In genomic region chr19:44135072-44135959, GRCm38 (mm10) we compare ENCODE assay signal across 8 mouse cellular contexts. TPM values are rescaled to one million over a fixed set of nuclear protein-coding genes. Genes with fewer than 3 reads are reported as not detected.
DNase-seq lines count a peak whose midpoint lies in the region; ATAC-seq and TF ChIP-seq lines count a peak whose summit lies in the region.

Gene Cwf19l1 (minus strand): TSS chr19:44135876.

- ATAC-seq in embryonic facial prominence, embryonic 14.5 days (ENCODE audit: low read depth): peak; percentile 91
- peak; percentile 90 for ATAC-seq in limb, embryonic 13.5 days (ENCODE audit: low FRiP score, low read depth)
- ATAC-seq in midbrain, embryonic 16.5 days: peak; percentile 92

- no peak for TF ChIP-seq CTCF in heart, adult 2 months (IDR thresholded peaks at IDR 0.05)

- peaks cover 33% of the 10 kb centered on the region for H3K36me3 ChIP-seq in embryonic facial prominence, embryonic 14.5 days (ENCODE audit: control insufficient read depth, insufficient read depth, low read length)
- peaks cover 3% of the 10 kb centered on the region; the same call in 1 of the 2 replicates for H3K36me3 ChIP-seq in heart, adult 2 months (ENCODE audit: control insufficient read depth, insufficient read depth, low read length)
- H3K36me3 ChIP-seq in limb, embryonic 13.5 days: peaks cover 40% of the 10 kb centered on the region
- peaks cover 19% of the 10 kb centered on the region for H3K36me3 ChIP-seq in midbrain, embryonic 16.5 days (ENCODE audit: control insufficient read depth, insufficient read depth, low read length)

- under 1% methylated on average over 45 of the region's 45 CpGs for WGBS in embryonic facial prominence, embryonic 14.5 days
- under 1% methylated on average over 45 of the region's 45 CpGs for WGBS in heart, adult 2 months
- under 1% methylated on average over 45 of the region's 45 CpGs for WGBS in limb, embryonic 13.5 days
- under 1% methylated on average over 43 of the region's 45 CpGs for WGBS in midbrain, embryonic 16.5 days

- intact Hi-C loops in heart, adult 2 months (cut with DNase I): loop anchor here (2.0 kb wide), 1 partner anchor 29 kb away; the partner anchor contains the start of gene Chuk

- DNase-seq in 3T3-L1 (ENCODE audit: low read depth, low spot score): peak; percentile 94
- DNase-seq in adrenal gland, postnatal 4 days (ENCODE audit: low spot score in 2 of 2): peak; percentile 69 to 70
- DNase-seq in embryonic facial prominence, embryonic 14.5 days (ENCODE audit: low spot score): peak; percentile 96
- DNase-seq in heart, adult 2 months: peak; percentile 88
- DNase-seq in kidney, adult 8-10 months: peak; percentile 83 to 87
- peak; percentile 81 to 93 for DNase-seq in spleen, postnatal 10 days (ENCODE audit: low spot score in 2 of 2)

- H3K4me2 ChIP-seq in embryonic facial prominence, embryonic 14.5 days (ENCODE audit: low read depth, low read length): peak within 1 kb of the TSS; percentile 83
- H3K4me2 ChIP-seq in limb, embryonic 13.5 days (replicated peaks): peak within 1 kb of the TSS; percentile 81
- peak within 1 kb of the TSS; percentile 75 for H3K4me2 ChIP-seq in midbrain, embryonic 16.5 days (ENCODE audit: low read length)

- H3K27ac ChIP-seq in embryonic facial prominence, embryonic 14.5 days (replicated peaks; ENCODE audit: low read depth, low read length): peak within 1 kb of the TSS; percentile 94
- peak within 1 kb of the TSS; percentile 85 for H3K27ac ChIP-seq in heart, adult 2 months
- H3K27ac ChIP-seq in limb, embryonic 13.5 days: peak within 1 kb of the TSS; percentile 87
- H3K27ac ChIP-seq in midbrain, embryonic 16.5 days (ENCODE audit: low read length): peak within 1 kb of the TSS; percentile 95

- H3K79me2 ChIP-seq in heart, adult 2 months (replicated peaks; ENCODE audit: control insufficient read depth, insufficient read depth, low read length): no peaks in the 10 kb centered on the region; the same call in 1 of the 2 replicates

- TF ChIP-seq POLR2A in heart, adult 2 months (IDR thresholded peaks at IDR 0.05; ENCODE audit: insufficient read depth, low read depth, low read length): peak; percentile 64

- no peaks in the 10 kb centered on the region for H3K9me3 ChIP-seq in embryonic facial prominence, embryonic 14.5 days (ENCODE audit: control insufficient read depth, low read length)
- peaks cover 5% of the 10 kb centered on the region; the same call in 1 of the 2 replicates for H3K9me3 ChIP-seq in limb, embryonic 13.5 days
- no peaks in the 10 kb centered on the region for H3K9me3 ChIP-seq in midbrain, embryonic 16.5 days (replicated peaks; ENCODE audit: control insufficient read depth, low read length, poor library complexity, severe bottlenecking)

- H3K27me3 ChIP-seq in embryonic facial prominence, embryonic 14.5 days (replicated peaks; ENCODE audit: control insufficient read depth, insufficient read depth, low read length): no peaks in the 10 kb centered on the region
- no peaks in the 10 kb centered on the region for H3K27me3 ChIP-seq in heart, adult 2 months (ENCODE audit: control insufficient read depth, insufficient read depth, low read length)
- H3K27me3 ChIP-seq in limb, embryonic 13.5 days: no peaks in the 10 kb centered on the region
- H3K27me3 ChIP-seq in midbrain, embryonic 16.5 days (ENCODE audit: control insufficient read depth, insufficient read depth, low read depth, low read length): no peaks in the 10 kb centered on the region

- peaks cover 6% of the 10 kb centered on the region; the same call in 1 of the 2 replicates for H3K4me1 ChIP-seq in embryonic facial prominence, embryonic 14.5 days (ENCODE audit: control insufficient read depth, insufficient read depth, low read length)
- no peaks in the 10 kb centered on the region for H3K4me1 ChIP-seq in heart, adult 2 months (ENCODE audit: control insufficient read depth, insufficient read depth, low read length)
- peaks cover 8% of the 10 kb centered on the region for H3K4me1 ChIP-seq in limb, embryonic 13.5 days
- H3K4me1 ChIP-seq in midbrain, embryonic 16.5 days (ENCODE audit: control insufficient read depth, insufficient read depth, low read length): peaks cover 13% of the 10 kb centered on the region

- peak within 1 kb of the TSS; percentile 86 for H3K9ac ChIP-seq in embryonic facial prominence, embryonic 14.5 days (ENCODE audit: low read depth, low read length)
- peak within 1 kb of the TSS; percentile 75 for H3K9ac ChIP-seq in heart, adult 2 months (ENCODE audit: low read depth, low read length)
- peak within 1 kb of the TSS; percentile 81 for H3K9ac ChIP-seq in limb, embryonic 13.5 days
- peak within 1 kb of the TSS; percentile 85 for H3K9ac ChIP-seq in midbrain, embryonic 16.5 days (ENCODE audit: low read depth, low read length)

- peak within 1 kb of the TSS; percentile 77 for H3K4me3 ChIP-seq in embryonic facial prominence, embryonic 14.5 days (ENCODE audit: low read depth, low read length)
- peak within 1 kb of the TSS; percentile 76 for H3K4me3 ChIP-seq in heart, adult 2 months
- peak within 1 kb of the TSS; percentile 80 for H3K4me3 ChIP-seq in limb, embryonic 13.5 days
- H3K4me3 ChIP-seq in midbrain, embryonic 16.5 days (ENCODE audit: low read depth, low read length): peak within 1 kb of the TSS; percentile 84

- TF ChIP-seq EP300 in heart, adult 2 months (IDR thresholded peaks at IDR 0.05; ENCODE audit: insufficient read depth, low read depth, low read length): no peak

RNA-seq across cellular contexts. Expression of gene Cwf19l1, which starts in this region (rescaled TPM):
- total RNA-seq in adrenal gland, postnatal 4 days (2021): 10 to 100 TPM; 33.9 to 34.4 TPM
- polyA plus RNA-seq in embryonic facial prominence, embryonic 14.5 days (2014; fragmentation: Nextera tagmentation; extraction: Ambion mirVana): 23.0 and 29.5 TPM in 2 replicates
- total RNA-seq in heart, adult 2 months (2021): 1 to 10 TPM; 8.0 to 9.5 TPM
- polyA plus RNA-seq in heart, adult 2 months (2012; rRNA removed): 5.5 and 8.6 TPM in 2 replicates
- polyA plus RNA-seq in limb, embryonic 13.5 days (2015; fragmentation: Nextera tagmentation; extraction: Ambion mirVana): 32.5 and 33.9 TPM in 2 replicates
- 31.1 and 33.3 TPM in 2 replicates for polyA plus RNA-seq in midbrain, embryonic 16.5 days (2015; fragmentation: Nextera tagmentation; extraction: Ambion mirVana)

Comparison
In these comparisons a context has a peak if more than half of its experiments do, and no peak if none do; other contexts are left out.
1. Peak in every context shown above with its lines: DNase-seq, ATAC-seq, H3K4me3 ChIP-seq and H3K27ac ChIP-seq.